Mouse (Mus musculus) heart, adult 8-10 months (tissue): Measurements from ENCODE around the gene Plcb1. TPM values are rescaled to one million over a fixed set of nuclear protein-coding genes. Genes with fewer than 3 reads are reported as not detected.

ENCODE experiments used
- DNase-seq: peaks from one replicate; pipeline ENCODE4 v3.0.0; 2022; ENCODE audit warnings: low spot score
- total RNA-seq, 4 experiments: library from RNA; stranded (reverse); gene quantifications; 2 replicates each; pipeline ENCODE4 v1.2.4; 2022

Plcb1 gene
- total RNA-seq, 4 experiments from 2014 or later, result 3.8 to 4.4 (median 4.1) TPM

GRCm38 (mm10) chr2:134912616-134913015, 126.7 kb downstream of the Plcb1 start:
- DNase-seq, result peak; percentile 16

- DNase-seq, result no peak
These were observed 127.7 kb downstream of the Plcb1 start for GRCm38 (mm10) chr2:134913542-134913941.

GRCm38 (mm10) chr2:134914091-134914550, 128.3 kb downstream of the Plcb1 start:
- DNase-seq, result no peak

- DNase-seq, result no peak
These were observed 129.2 kb downstream of the Plcb1 start for GRCm38 (mm10) chr2:134915035-134915434.

GRCm38 (mm10) chr2:134920611-134921280, 134.9 kb downstream of the Plcb1 start:
- DNase-seq, result peak; percentile 7

- no peak for DNase-seq
These were observed 136.9 kb downstream of the Plcb1 start for GRCm38 (mm10) chr2:134922636-134923375.

GRCm38 (mm10) chr2:134924143-134924655, 138.3 kb downstream of the Plcb1 start:
- no peak for DNase-seq

GRCm38 (mm10) chr2:134926266-134926665, 140.4 kb downstream of the Plcb1 start:
- no peak for DNase-seq

- no peak for DNase-seq
These were observed 141.2 kb downstream of the Plcb1 start for GRCm38 (mm10) chr2:134927072-134927471.

- DNase-seq, result no peak
These were observed 143.6 kb downstream of the Plcb1 start for GRCm38 (mm10) chr2:134929452-134929851.

- no peak for DNase-seq
These were observed 145.1 kb downstream of the Plcb1 start for GRCm38 (mm10) chr2:134930961-134931360.

- no peak for DNase-seq
These were observed 146.0 kb downstream of the Plcb1 start for GRCm38 (mm10) chr2:134931756-134932421.

- DNase-seq, result no peak
These were observed 149.6 kb downstream of the Plcb1 start for GRCm38 (mm10) chr2:134935469-134935868.

- DNase-seq, result no peak
These were observed 150.2 kb downstream of the Plcb1 start for GRCm38 (mm10) chr2:134935970-134936649.

- DNase-seq, result no peak
These were observed 151.8 kb downstream of the Plcb1 start for GRCm38 (mm10) chr2:134937666-134938065.

GRCm38 (mm10) chr2:134942039-134942438, 156.2 kb downstream of the Plcb1 start:
- DNase-seq, result no peak

GRCm38 (mm10) chr2:134942919-134943318, 157.1 kb downstream of the Plcb1 start:
- DNase-seq, result no peak

GRCm38 (mm10) chr2:134946331-134946730, 160.5 kb downstream of the Plcb1 start:
- DNase-seq, result no peak

- peak; percentile 19 for DNase-seq
These were observed 161.0 kb downstream of the Plcb1 start for GRCm38 (mm10) chr2:134946911-134947310.

GRCm38 (mm10) chr2:134952088-134952487, 166.2 kb downstream of the Plcb1 start:
- DNase-seq, result peak; percentile 27

- DNase-seq, result no peak
These were observed 170.6 kb downstream of the Plcb1 start for GRCm38 (mm10) chr2:134956436-134956835.

- DNase-seq, result no peak
These were observed 180.3 kb downstream of the Plcb1 start for GRCm38 (mm10) chr2:134966131-134966530.
